Mouse (Mus musculus) heart, postnatal 0 days (tissue): ENCODE data around the gene Mterf4.

ENCODE experiments used
- CTCF ChIP-seq: IDR thresholded peaks from 2 replicates; pipeline ENCODE4 v1.5.1; 2016; ENCODE audit warnings: antibody characterized with exemption, control low read depth, low read depth
- EP300 ChIP-seq: IDR thresholded peaks from 2 replicates; pipeline ENCODE4 v1.6.1; 2016; ENCODE audit warnings: antibody characterized with exemption, low read depth

DNA sequence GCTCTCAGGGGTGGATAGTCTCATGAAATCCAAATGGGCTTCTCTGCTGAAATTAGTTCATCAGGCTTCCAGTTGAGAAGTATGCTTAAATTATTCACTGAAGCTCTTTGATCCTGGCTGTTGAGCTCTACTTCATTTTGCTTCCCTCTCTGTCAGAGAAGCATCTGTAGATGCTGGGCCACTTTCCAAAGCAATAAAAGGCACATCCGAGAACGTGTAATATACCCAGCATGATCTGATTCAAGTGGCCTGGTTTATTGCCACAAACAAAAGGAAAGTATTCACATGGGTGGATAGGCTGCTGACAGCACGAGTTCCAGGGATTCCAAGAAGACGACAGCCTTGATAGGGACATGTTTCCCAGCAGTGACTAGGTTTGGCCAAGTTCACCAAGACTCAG, 44.0 kb upstream of the Mterf4 start:
- TF ChIP-seq EP300 (no peak), CTCF (no peak)
